Mouse (Mus musculus) erythroblast, embryonic 14.5 days (primary cell): ENCODE results near the gene Abhd11.
"Not testable (repeated sequence)": the region's sequence is repeated elsewhere in the genome, so short reads cannot be mapped to it uniquely, and the experiment has no call there.

Source experiments
- GATA1 ChIP-seq: IDR thresholded peaks from 2 replicates; pipeline ENCODE4 v1.6.1; 2012; ENCODE audit warnings: low read length, inconsistent platforms, mixed read lengths
- TAL1 ChIP-seq: IDR thresholded peaks from 3 replicates; pipeline ENCODE4 v1.6.1; 2012; ENCODE audit warnings: low read length, inconsistent platforms, mixed read lengths

GRCm38 (mm10) chr5:135049268-135049667 lies 40.3 kb downstream of the Abhd11 start:
- TF ChIP-seq GATA1, TAL1: not testable (repeated sequence)
